Mouse (Mus musculus) embryo, embryonic 9.5 days (tissue): ENCODE measurements at regions not wholly inside any gene's neighbourhood (a gene's known extent, or its start where the extent isn't known, plus 50 kb on each side); places are given as distances from the start of the nearest gene placed in this dataset.

Experiments
- DNase-seq: peaks from one replicate; pipeline ENCODE4 v3.0.0-alpha.2; 2017; ENCODE audit errors: extremely low spot score

- DNase-seq: peak; percentile 54
Observed at GRCm38 (mm10) chr5:118353689-118354088, 108.7 kb downstream of the 2410131K14Rik start.

GRCm38 (mm10) chr5:118354127-118354526 is 109.1 kb downstream of the 2410131K14Rik start:
- DNase-seq: no peak

GRCm38 (mm10) chr5:118354871-118355270 is 109.8 kb downstream of the 2410131K14Rik start:
- DNase-seq: no peak

- no peak for DNase-seq
Observed at GRCm38 (mm10) chr5:118355287-118355686, 110.3 kb downstream of the 2410131K14Rik start.

GRCm38 (mm10) chr5:118355691-118356337 is 110.8 kb downstream of the 2410131K14Rik start:
- DNase-seq: no peak

- DNase-seq: no peak
Observed at GRCm38 (mm10) chr5:118359646-118360373, 114.8 kb downstream of the 2410131K14Rik start.

GRCm38 (mm10) chr5:118360374-118361064 is 115.5 kb downstream of the 2410131K14Rik start:
- no peak for DNase-seq

GRCm38 (mm10) chr5:118361133-118361852 is 116.3 kb downstream of the 2410131K14Rik start:
- no peak for DNase-seq

GRCm38 (mm10) chr5:118361853-118362406 is 116.9 kb downstream of the 2410131K14Rik start:
- no peak for DNase-seq

- DNase-seq: no peak
Observed at GRCm38 (mm10) chr5:118362738-118363137, 117.7 kb downstream of the 2410131K14Rik start.

GRCm38 (mm10) chr5:118363154-118363553 is 118.1 kb downstream of the 2410131K14Rik start:
- DNase-seq: no peak

GRCm38 (mm10) chr5:118364646-118365045 is 119.6 kb downstream of the 2410131K14Rik start:
- no peak for DNase-seq

GRCm38 (mm10) chr5:118365196-118365595 is 120.2 kb downstream of the 2410131K14Rik start:
- DNase-seq: no peak

GRCm38 (mm10) chr5:118365651-118366050 is 120.6 kb downstream of the 2410131K14Rik start:
- no peak for DNase-seq

- no peak for DNase-seq
Observed at GRCm38 (mm10) chr5:118367047-118367446, 122.0 kb downstream of the 2410131K14Rik start.

GRCm38 (mm10) chr5:118373581-118373981 is 128.6 kb downstream of the 2410131K14Rik start:
- no peak for DNase-seq

- no peak for DNase-seq
Observed at GRCm38 (mm10) chr5:118374968-118375367, 129.9 kb downstream of the 2410131K14Rik start.

- DNase-seq: no peak
Observed at GRCm38 (mm10) chr5:118375916-118376315, 130.9 kb downstream of the 2410131K14Rik start.

GRCm38 (mm10) chr5:118376478-118376877 is 131.5 kb downstream of the 2410131K14Rik start:
- DNase-seq: no peak

- DNase-seq: no peak
Observed at GRCm38 (mm10) chr5:118377402-118377848, 132.4 kb downstream of the 2410131K14Rik start.

GRCm38 (mm10) chr5:118379245-118380051 is 134.4 kb downstream of the 2410131K14Rik start:
- no peak for DNase-seq
